Mouse (Mus musculus): ENCODE results near the gene D16Ertd472e.

GRCm38 (mm10) chr16:78585163-78585562 is 8.7 kb upstream of the D16Ertd472e start:
- TF ChIP-seq CTCF (IDR thresholded peaks at IDR 0.05; ENCODE audit: extremely low read depth, insufficient read depth, insufficient read length, insufficient replicate concordance) (no peak), POLR2A (IDR thresholded peaks at IDR 0.05; ENCODE audit: low read depth, low read length) (no peak)

All from spleen, adult 2 months (tissue).